Mouse (Mus musculus): ENCODE measurements around the gene Tpgs1.

- TF ChIP-seq POLR2A (IDR thresholded peaks at IDR 0.05; ENCODE audit: low read depth, low read length) (no peak), CTCF (conservative IDR thresholded peaks at IDR 0.05; ENCODE audit: insufficient read depth, insufficient read length, low read depth, low read length) (no peak)
Observed at GRCm38 (mm10) chr10:79670071-79670888, 1.1 kb downstream of the Tpgs1 start.

Measured in kidney, adult 2 months (tissue).